Mouse (Mus musculus) lung, embryonic 15.5 days (tissue): Measurements from ENCODE around the gene Pcsk6. TPM values are rescaled to one million over a fixed set of nuclear protein-coding genes. Genes with fewer than 3 reads are reported as not detected.

Experiments used
- ATAC-seq: fragments of 200-750 bp; cut with Nextera tagmentation; 2 replicates; pipeline ENCODE4 v1.8.0; 2017; ENCODE audit warnings: moderate number of reproducible peaks, borderline replicate concordance; ENCODE audit not compliant: low FRiP score, low TSS enrichment; ENCODE audit errors: extremely low read depth
- H3K27ac ChIP-seq: fragments of 300-500 bp; sonication (generic); 2 replicates; pipeline ENCODE4 v1.5.1; 2015; ENCODE audit warnings: moderate library complexity, mild to moderate bottlenecking, inconsistent platforms
- H3K27me3 ChIP-seq: fragments of 300-500 bp; sonication (generic); 2 replicates; pipeline ENCODE4 v1.6.1; 2015; ENCODE audit warnings: inconsistent platforms
- H3K36me3 ChIP-seq: fragments of 300-500 bp; sonication (generic); 2 replicates; pipeline ENCODE4 v1.6.1; 2015; ENCODE audit warnings: inconsistent platforms
- H3K4me1 ChIP-seq: fragments of 300-500 bp; sonication (generic); 2 replicates; pipeline ENCODE4 v1.6.1; 2015; ENCODE audit warnings: inconsistent platforms
- H3K4me2 ChIP-seq: fragments of 300-500 bp; sonication (generic); 2 replicates; pipeline ENCODE4 v1.6.1; 2015; ENCODE audit warnings: inconsistent platforms, mild to moderate bottlenecking, moderate library complexity
- H3K4me3 ChIP-seq: fragments of 300-500 bp; sonication (generic); 2 replicates; pipeline ENCODE4 v1.5.1; 2015; ENCODE audit warnings: mild to moderate bottlenecking, inconsistent platforms
- H3K9ac ChIP-seq: fragments of 300-500 bp; sonication (generic); 2 replicates; pipeline ENCODE4 v1.6.1; 2015; ENCODE audit warnings: inconsistent platforms
- H3K9me3 ChIP-seq: fragments of 300-500 bp; sonication (generic); 2 replicates; pipeline ENCODE4 v1.6.1; 2016; ENCODE audit warnings: inconsistent platforms
- WGBS: fragments of 180-500 bp; shearing (Covaris S2); methylation state at CpG from one replicate; pipeline ENCODE4 v1.1.7; 2015; 5-methylcytosine and 5-hydroxymethylcytosine counted together
- polyA plus RNA-seq: library from polyadenylated mRNA; unstranded; fragments of >200 nt; fragmentation: Nextera tagmentation; extraction: Ambion mirVana; gene quantifications from 2 replicates; pipeline ENCODE4 v1.2.1, GENCODE M21; 2015

Pcsk6 gene
- polyA plus RNA-seq, 1 experiment from 2014 or later: 7.6 TPM

DNA sequence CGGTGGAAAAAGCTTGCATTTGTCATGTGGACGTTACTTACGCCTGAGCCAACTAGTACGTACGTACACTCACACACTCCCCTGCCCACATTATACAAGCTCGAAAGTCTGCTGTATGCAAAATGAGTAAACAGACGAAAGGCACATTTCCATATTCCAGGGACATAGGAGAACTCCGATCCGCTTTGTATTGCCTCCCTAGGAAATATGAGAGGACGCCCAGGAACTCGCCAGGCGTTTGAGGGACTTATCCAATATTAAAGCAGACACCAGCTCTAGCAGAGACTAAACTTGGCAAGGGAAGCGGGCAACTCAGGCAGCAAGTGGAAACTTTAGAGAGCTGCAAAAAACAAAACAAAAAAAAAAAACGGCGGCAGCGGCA, 147.3 kb downstream of the Pcsk6 start:
- no peak overlapping the region for H3K4me3 ChIP-seq
- no peak for ATAC-seq
- 52% methylated on average over 16 of the region's 16 CpGs for whole genome bisulfite sequencing
- no peak overlapping the region for H3K9ac ChIP-seq
- H3K27ac ChIP-seq: no peak overlapping the region
- no peak overlapping the region for H3K4me2 ChIP-seq
- H3K4me1 ChIP-seq: no peaks in the 10 kb centered on the region
- no peaks in the 10 kb centered on the region for H3K27me3 ChIP-seq
- no peaks in the 10 kb centered on the region for H3K36me3 ChIP-seq
- no peaks in the 10 kb centered on the region for H3K9me3 ChIP-seq

- Histone ChIP-seq H3K9ac (no peak overlapping the region), H3K36me3 (no peaks in the 10 kb centered on the region), H3K4me2 (no peak overlapping the region), H3K4me1 (no peaks in the 10 kb centered on the region), H3K27ac (no peak overlapping the region), H3K9me3 (no peaks in the 10 kb centered on the region), H3K4me3 (no peak overlapping the region), H3K27me3 (no peaks in the 10 kb centered on the region)
- ATAC-seq: no peak
- 49% methylated on average over 6 of the region's 6 CpGs for WGBS
Observed at GRCm38 (mm10) chr7:66010518-66010917, 149.0 kb downstream of the Pcsk6 start.

GRCm38 (mm10) chr7:66027747-66028146, 166.2 kb downstream of the Pcsk6 start:
- no peaks in the 10 kb centered on the region for H3K27me3 ChIP-seq
- H3K4me1 ChIP-seq: no peaks in the 10 kb centered on the region
- no peaks in the 10 kb centered on the region for H3K36me3 ChIP-seq
- WGBS: 74% methylated on average over 2 of the region's 2 CpGs
- no peak for ATAC-seq
- H3K4me3 ChIP-seq: no peak overlapping the region
- H3K9me3 ChIP-seq: no peaks in the 10 kb centered on the region
- H3K9ac ChIP-seq: no peak overlapping the region
- H3K27ac ChIP-seq: no peak overlapping the region
- no peak overlapping the region for H3K4me2 ChIP-seq

DNA sequence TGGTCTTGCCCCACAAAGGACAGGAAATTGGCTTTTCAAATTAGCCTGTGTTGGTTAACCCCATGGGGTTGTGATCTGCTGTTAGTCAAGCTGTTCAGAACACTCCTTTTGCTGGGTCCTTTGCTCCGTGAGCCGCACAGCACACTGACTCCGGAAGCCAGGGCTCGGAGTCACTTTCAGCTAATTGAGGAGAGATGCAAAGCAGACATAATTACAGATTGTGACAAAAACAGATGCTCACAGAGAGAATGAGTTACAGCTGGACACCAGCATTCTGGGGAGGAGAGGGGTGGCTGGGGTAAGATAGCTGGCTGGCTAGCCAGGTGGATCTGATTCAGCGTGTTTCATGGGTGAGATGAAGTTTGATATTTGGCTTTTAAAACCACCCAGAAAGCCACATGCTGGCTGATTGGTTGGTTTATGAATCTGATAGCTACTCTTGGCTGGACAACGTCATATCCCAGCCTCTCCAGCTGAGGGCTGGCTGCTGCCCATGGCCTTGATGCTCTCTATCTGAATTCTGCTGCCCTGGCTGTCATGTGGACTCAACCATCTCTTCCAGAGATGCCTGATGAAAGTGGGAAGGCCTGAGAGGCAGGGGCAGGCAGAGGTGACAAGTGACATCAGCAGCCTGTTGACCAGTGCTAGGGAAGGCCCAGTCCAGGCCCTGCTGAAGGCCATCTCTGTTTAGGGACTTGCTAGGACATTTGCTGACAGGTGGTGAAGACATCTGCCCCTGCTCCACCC, 167.4 kb downstream of the Pcsk6 start:
- H3K4me2 ChIP-seq: no peak overlapping the region
- H3K9ac ChIP-seq: no peak overlapping the region
- no peak overlapping the region for H3K4me3 ChIP-seq
- no peak overlapping the region for H3K27ac ChIP-seq
- no peaks in the 10 kb centered on the region for H3K4me1 ChIP-seq
- no peaks in the 10 kb centered on the region for H3K27me3 ChIP-seq
- no peaks in the 10 kb centered on the region for H3K9me3 ChIP-seq
- ATAC-seq: peak; percentile 49; the same call in 1 of the 2 replicates
- H3K36me3 ChIP-seq: no peaks in the 10 kb centered on the region
- 60% methylated on average over 6 of the region's 6 CpGs for WGBS

GRCm38 (mm10) chr7:66036809-66037208, 175.3 kb downstream of the Pcsk6 start:
- Histone ChIP-seq H3K4me2 (no peak overlapping the region), H3K9me3 (no peaks in the 10 kb centered on the region), H3K9ac (no peak overlapping the region), H3K4me1 (no peaks in the 10 kb centered on the region), H3K27me3 (no peaks in the 10 kb centered on the region), H3K36me3 (no peaks in the 10 kb centered on the region), H3K27ac (no peak overlapping the region), H3K4me3 (no peak overlapping the region)
- WGBS: 36% methylated on average over 8 of the region's 8 CpGs
- ATAC-seq: no peak

- H3K4me1 ChIP-seq: no peaks in the 10 kb centered on the region
- ATAC-seq: no peak
- no peak overlapping the region for H3K27ac ChIP-seq
- no peak overlapping the region for H3K9ac ChIP-seq
- 71% methylated on average over 3 of the region's 3 CpGs for WGBS
- no peaks in the 10 kb centered on the region for H3K36me3 ChIP-seq
- H3K4me2 ChIP-seq: no peak overlapping the region
- no peaks in the 10 kb centered on the region for H3K27me3 ChIP-seq
- no peak overlapping the region for H3K4me3 ChIP-seq
- H3K9me3 ChIP-seq: no peaks in the 10 kb centered on the region
Observed at GRCm38 (mm10) chr7:66038261-66038660, 176.7 kb downstream of the Pcsk6 start.

DNA sequence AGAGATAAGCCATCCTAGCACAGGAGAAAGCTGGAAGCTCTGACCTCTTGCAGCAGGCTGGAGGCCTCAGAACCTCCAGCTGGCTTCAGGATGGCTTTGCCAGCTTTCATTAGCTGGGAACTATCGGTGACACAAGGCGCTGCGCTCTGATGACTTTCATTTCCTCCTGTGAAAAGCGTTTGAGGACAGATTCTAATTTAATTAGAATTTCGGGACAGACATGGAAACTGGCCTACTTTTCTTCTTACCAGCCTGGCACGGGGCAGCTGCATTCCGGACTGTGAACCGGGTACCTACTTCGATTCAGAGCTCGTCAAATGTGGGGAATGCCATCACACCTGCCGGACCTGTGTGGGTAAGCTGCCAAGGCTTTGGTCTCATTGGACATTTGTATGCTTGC, 177.2 kb downstream of the Pcsk6 start:
- H3K4me1 ChIP-seq: no peaks in the 10 kb centered on the region
- ATAC-seq: no peak
- no peaks in the 10 kb centered on the region for H3K9me3 ChIP-seq
- no peaks in the 10 kb centered on the region for H3K27me3 ChIP-seq
- H3K9ac ChIP-seq: no peak overlapping the region
- no peaks in the 10 kb centered on the region for H3K36me3 ChIP-seq
- no peak overlapping the region for H3K4me2 ChIP-seq
- H3K27ac ChIP-seq: no peak overlapping the region
- 80% methylated on average over 11 of the region's 11 CpGs for WGBS
- no peak overlapping the region for H3K4me3 ChIP-seq

DNA sequence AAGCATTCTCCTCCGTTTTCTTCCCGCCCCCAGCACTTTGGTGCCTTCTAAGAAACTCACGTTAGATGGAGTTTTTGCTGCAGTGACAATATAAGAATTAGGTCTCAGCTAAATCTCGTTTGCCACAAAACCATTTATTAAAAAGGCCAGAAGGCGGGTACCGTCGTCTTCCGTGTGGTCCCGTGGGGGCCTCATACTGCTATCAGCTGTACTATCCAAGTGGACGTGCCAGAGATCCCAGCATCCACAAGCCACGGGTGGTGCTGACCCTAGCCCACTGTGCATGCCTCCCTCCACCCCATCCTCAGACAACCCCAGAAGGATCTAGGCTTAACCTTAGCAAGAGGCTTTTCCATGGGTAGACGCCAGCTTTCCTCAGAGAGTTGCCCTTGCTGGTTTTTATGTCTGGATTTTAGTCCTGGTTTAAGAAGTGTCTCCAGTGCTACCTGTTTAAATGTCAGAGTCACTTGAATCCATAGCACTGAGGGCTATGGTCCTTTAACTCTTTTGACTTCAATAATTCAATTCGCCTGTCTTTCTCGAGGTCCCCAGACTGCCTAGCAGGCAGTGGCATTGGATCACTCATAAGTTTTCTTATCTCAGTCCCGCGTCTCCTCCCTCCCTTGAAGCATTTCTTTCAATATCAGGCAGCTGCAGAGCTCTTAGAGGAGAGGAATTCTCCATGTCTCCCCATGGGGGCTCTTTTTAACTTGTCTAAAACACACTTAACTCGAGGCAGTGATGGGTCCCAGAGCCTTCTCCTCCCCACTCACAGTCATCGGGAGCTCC, 178.7 kb downstream of the Pcsk6 start:
- ATAC-seq: no peak

DNA sequence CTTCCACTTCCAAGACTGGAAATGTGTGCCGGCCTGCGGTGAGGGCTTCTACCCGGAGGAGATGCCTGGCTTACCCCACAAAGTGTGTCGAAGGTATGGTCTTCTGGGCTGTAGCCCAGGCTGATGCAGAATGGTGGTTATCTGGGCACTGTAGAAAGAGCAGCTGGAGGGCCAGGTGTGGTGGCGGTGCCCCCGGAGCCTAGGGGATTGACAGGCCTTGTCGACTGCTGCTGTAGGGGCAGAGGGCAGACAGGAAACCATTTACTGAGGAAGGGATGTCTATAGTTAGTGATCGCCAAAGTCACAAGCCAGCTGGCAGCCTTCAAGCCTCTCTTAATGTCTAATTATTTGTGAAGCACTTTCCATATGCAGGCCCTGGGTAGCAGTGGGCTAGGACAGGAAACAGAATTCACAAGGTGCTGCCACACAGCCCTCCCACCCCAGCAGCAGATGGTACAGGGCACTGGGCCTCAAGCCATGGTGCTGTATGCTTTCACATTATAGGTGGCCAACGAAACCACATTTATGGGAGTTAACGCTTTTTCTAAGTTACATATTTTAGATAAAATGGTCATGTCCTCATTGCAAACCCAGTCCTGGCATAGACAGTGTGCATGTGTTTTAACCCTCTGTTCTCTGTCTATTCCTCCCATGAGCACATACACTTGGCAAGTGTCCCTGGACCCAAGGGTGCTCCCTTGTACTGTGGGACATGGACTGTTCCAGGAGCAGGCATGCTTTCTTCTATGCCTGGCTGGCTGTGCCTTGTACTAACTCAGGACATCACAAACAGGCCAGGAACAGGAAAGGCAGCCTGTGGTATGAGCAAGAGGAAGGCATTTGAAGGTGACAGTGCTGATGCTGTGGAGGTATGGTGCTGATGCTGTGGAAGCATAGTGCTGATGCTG, 182.3 kb downstream of the Pcsk6 start, which contains the start of gene Gm45213:
Gm45213 (plus strand) TSS at position 51 of the 908 bp plus-strand sequence.
- H3K27me3 ChIP-seq: no peaks in the 10 kb centered on the region
- no peak for ATAC-seq
- no peaks in the 10 kb centered on the region for H3K9me3 ChIP-seq
- H3K4me1 ChIP-seq: no peaks in the 10 kb centered on the region
- H3K4me3 ChIP-seq: no peak within 1 kb of the TSS
- H3K4me2 ChIP-seq: no peak within 1 kb of the TSS
- WGBS: 62% methylated on average over 10 of the region's 10 CpGs
- H3K27ac ChIP-seq: no peak within 1 kb of the TSS
- H3K9ac ChIP-seq: no peak within 1 kb of the TSS
- no peaks in the 10 kb centered on the region for H3K36me3 ChIP-seq

More for the DNA sequence above, 178.7 kb downstream of the Pcsk6 start:
- H3K36me3 ChIP-seq: no peaks in the 10 kb centered on the region
- H3K4me3 ChIP-seq: no peak overlapping the region
- no peak overlapping the region for H3K27ac ChIP-seq
- no peaks in the 10 kb centered on the region for H3K4me1 ChIP-seq
- H3K4me2 ChIP-seq: no peak overlapping the region
- H3K27me3 ChIP-seq: no peaks in the 10 kb centered on the region
- no peaks in the 10 kb centered on the region for H3K9me3 ChIP-seq
- H3K9ac ChIP-seq: no peak overlapping the region
- 76% methylated on average over 18 of the region's 18 CpGs for WGBS

GRCm38 (mm10) chr7:66044617-66045016, 183.1 kb downstream of the Pcsk6 start:
- Histone ChIP-seq H3K27ac (no peak overlapping the region), H3K9ac (no peak overlapping the region), H3K4me3 (no peak overlapping the region), H3K4me1 (no peaks in the 10 kb centered on the region), H3K9me3 (no peaks in the 10 kb centered on the region), H3K27me3 (no peaks in the 10 kb centered on the region), H3K4me2 (no peak overlapping the region), H3K36me3 (no peaks in the 10 kb centered on the region)
- WGBS: 54% methylated on average over 9 of the region's 9 CpGs
- no peak for ATAC-seq

GRCm38 (mm10) chr7:66046921-66047918, 185.7 kb downstream of the Pcsk6 start:
- ATAC-seq: peak; percentile 35; the same call in 1 of the 2 replicates
- Histone ChIP-seq H3K36me3 (no peaks in the 10 kb centered on the region), H3K4me3 (no peak overlapping the region), H3K4me1 (no peaks in the 10 kb centered on the region), H3K4me2 (no peak overlapping the region), H3K27ac (no peak overlapping the region), H3K9ac (no peak overlapping the region), H3K27me3 (no peaks in the 10 kb centered on the region), H3K9me3 (no peaks in the 10 kb centered on the region)
- WGBS: 51% methylated on average over 17 of the region's 17 CpGs
